Mouse (Mus musculus): ENCODE measurements around the gene Cyp3a41a. TPM values are rescaled to one million over a fixed set of nuclear protein-coding genes. Genes with fewer than 3 reads are reported as not detected.
"Not testable (repeated sequence)": the region's sequence is repeated elsewhere in the genome, so short reads cannot be mapped to it uniquely, and the experiment has no call there.

The Cyp3a41a gene
- total RNA-seq (2021) = not detected

GRCm38 (mm10) chr5:145720036-145720435, at the start of gene Cyp3a41a:
Gene Cyp3a41a, minus strand, starts transcription at chr5:145720136.
- not testable (repeated sequence) for DNase-seq (ENCODE audit: extremely low spot score in 1 of 2, low spot score in 1 of 2)

DNA sequence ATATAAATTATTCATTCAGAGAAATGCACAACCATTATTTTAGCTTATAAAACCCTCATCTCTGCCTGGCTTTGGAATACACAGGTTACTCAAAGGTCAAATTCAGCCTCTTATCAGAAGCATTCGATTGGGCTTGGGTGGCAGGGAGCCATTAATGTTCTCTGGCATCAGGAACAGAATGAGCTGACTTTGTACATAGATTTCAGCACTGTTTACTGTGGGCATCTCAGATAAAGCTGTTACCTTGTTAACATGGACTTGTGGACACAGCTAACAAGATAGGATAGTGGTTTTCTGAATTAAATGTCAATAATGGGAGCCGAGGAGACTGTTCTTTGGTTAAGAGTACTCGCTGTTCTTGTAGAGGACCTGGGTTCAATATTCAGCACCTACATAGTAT, 17.6 kb upstream of the Cyp3a41a start:
- DNase-seq (ENCODE audit: extremely low spot score in 1 of 2, low spot score in 1 of 2) = not testable (repeated sequence)

GRCm38 (mm10) chr5:145714296-145714695, 5.6 kb downstream of the Cyp3a41a start:
- not testable (repeated sequence) for DNase-seq (ENCODE audit: extremely low spot score in 1 of 2, low spot score in 1 of 2)

- not testable (repeated sequence) for DNase-seq (ENCODE audit: extremely low spot score in 1 of 2, low spot score in 1 of 2)
Observed at GRCm38 (mm10) chr5:145707372-145707771, 12.6 kb downstream of the Cyp3a41a start.

DNA sequence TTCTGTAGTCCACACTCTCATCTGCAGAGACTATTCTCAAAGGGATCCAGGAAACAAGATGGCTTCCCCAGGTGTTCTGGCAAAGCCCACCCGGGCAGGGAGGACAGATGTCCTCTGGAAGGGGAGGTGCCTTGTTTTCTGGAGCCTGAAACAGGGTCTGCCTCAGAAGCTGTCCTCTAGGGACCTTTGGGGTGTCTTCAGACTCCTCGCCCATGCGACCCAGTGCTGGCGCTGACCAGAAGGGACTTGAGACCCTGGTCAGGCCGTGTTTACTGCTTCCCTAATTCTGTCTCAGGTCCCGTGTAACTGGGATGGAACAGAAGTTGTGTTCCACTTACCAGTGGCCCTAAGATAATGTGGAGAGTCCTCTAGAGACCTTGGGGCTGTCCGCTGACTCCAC, 57.9 kb downstream of the Cyp3a41a start:
- DNase-seq (ENCODE audit: extremely low spot score in 1 of 2, low spot score in 1 of 2) = no peak

DNA sequence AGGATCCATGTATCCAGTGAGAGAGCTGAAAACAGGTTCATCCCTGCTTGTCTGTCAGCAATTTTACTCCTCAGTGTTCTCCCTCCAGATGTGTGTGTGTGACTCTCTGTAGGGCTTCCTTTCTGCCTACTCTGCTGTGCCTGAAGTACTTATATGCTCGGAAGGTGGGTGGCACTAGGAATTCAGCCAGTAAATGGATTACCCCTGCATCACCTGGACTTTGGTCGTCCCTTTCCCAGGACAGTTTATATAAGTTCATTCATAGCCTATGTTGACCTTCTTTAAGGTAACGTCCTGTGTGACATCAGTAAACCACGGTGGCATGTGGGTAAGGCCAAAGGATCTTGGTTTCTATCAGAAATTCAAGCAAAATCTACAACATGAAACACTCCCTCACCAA, 72.2 kb downstream of the Cyp3a41a start:
- no peak for DNase-seq (ENCODE audit: extremely low spot score in 1 of 2, low spot score in 1 of 2)

Other genes starting within 250 kb of the Cyp3a41a start
- gene Cyp3a41b, start 135.4 kb downstream of the Cyp3a41a start, total RNA-seq (2021) = not detected
- gene Cyp3a44, start 85.7 kb upstream of the Cyp3a41a start, total RNA-seq (2021) = not detected
- gene Cyp3a11, start 159.8 kb upstream of the Cyp3a41a start, total RNA-seq (2021) = not detected

Data from layer of hippocampus, postnatal 25 days (tissue).